Mouse (Mus musculus) CH12.LX (cell line): Measurements from ENCODE around the gene Lpin2. TPM values are rescaled to one million over a fixed set of nuclear protein-coding genes. Genes with fewer than 3 reads are reported as not detected.

ENCODE experiments used
- DNase-seq: peaks from one replicate; pipeline ENCODE4 v3.0.0-alpha.2; 2013; ENCODE audit errors: extremely low read depth
- H3K27ac ChIP-seq: 2 replicates; pipeline ENCODE4 v1.5.1; 2012; ENCODE audit warnings: low read depth, mild to moderate bottlenecking, control low read depth, moderate library complexity; ENCODE audit not compliant: insufficient read depth
- H3K27me3 ChIP-seq: replicated peaks from 2 replicates; pipeline ENCODE3; 2012; ENCODE audit warnings: inconsistent platforms
- H3K36me3 ChIP-seq, 2 experiments: replicated peaks in 1 of 2; 2 replicates each; pipeline versions ENCODE3 to v1.6.1; 2012; ENCODE audit warnings: inconsistent platforms in 1 of 2, low read length in 1 of 2, mild to moderate bottlenecking in 1 of 2, mixed read lengths in 1 of 2, moderate library complexity in 1 of 2; ENCODE audit not compliant: control insufficient read depth in 1 of 2, insufficient read depth in 1 of 2
- H3K4me1 ChIP-seq, 2 experiments: 2 replicates each; pipeline ENCODE4 v1.6.1; 2012; ENCODE audit warnings: inconsistent platforms in 1 of 2, moderate library complexity in 1 of 2; ENCODE audit not compliant: insufficient read depth in 2 of 2, control insufficient read depth in 1 of 2
- H3K4me2 ChIP-seq: 2 replicates; pipeline ENCODE4 v1.6.1; 2012; ENCODE audit warnings: low read depth, mild to moderate bottlenecking, control low read depth; ENCODE audit not compliant: poor library complexity, insufficient read depth, severe bottlenecking
- H3K4me3 ChIP-seq, 3 experiments: fragments of 150-350 bp in 1 of 3; sonication (generic) in 1 of 3; replicated peaks in 1 of 3; 2 replicates each; pipeline versions ENCODE3 to v1.5.1; 2011 to 2012; ENCODE audit warnings: low read depth in 2 of 3, low read length in 2 of 3, mild to moderate bottlenecking in 2 of 3, moderate library complexity in 2 of 3, control low read depth in 1 of 3, improper control_type of control experiment in 1 of 3, inconsistent platforms in 1 of 3, mixed read lengths in 1 of 3; ENCODE audit not compliant: poor library complexity in 1 of 3
- H3K79me2 ChIP-seq: replicated peaks from 2 replicates; pipeline ENCODE4 v1.6.1; 2012; ENCODE audit warnings: mild to moderate bottlenecking, moderate library complexity; ENCODE audit not compliant: control insufficient read depth, poor library complexity, insufficient read depth, severe bottlenecking; ENCODE audit errors: extremely low read depth
- H3K9ac ChIP-seq: 2 replicates; pipeline ENCODE4 v1.6.1; 2012; ENCODE audit warnings: low read depth, mild to moderate bottlenecking, control low read depth, moderate library complexity; ENCODE audit not compliant: insufficient read depth
- H3K9me3 ChIP-seq: replicated peaks from 2 replicates; pipeline ENCODE3; 2012; ENCODE audit warnings: low read length, inconsistent platforms, mixed read lengths
- BHLHE40 ChIP-seq: IDR thresholded peaks from 2 replicates; pipeline ENCODE4 v1.6.1; 2011; ENCODE audit warnings: mild to moderate bottlenecking, low read depth, low read length, improper control_type of control experiment
- CHD1 ChIP-seq: IDR thresholded peaks from 2 replicates; pipeline ENCODE4 v1.6.1; 2012; ENCODE audit warnings: low read depth, low read length, improper control_type of control experiment, inconsistent platforms
- CHD2 ChIP-seq: IDR thresholded peaks from 2 replicates; pipeline ENCODE4 v1.6.1; 2011; ENCODE audit warnings: low read length, improper control_type of control experiment
- CTCF ChIP-seq, 2 experiments: IDR thresholded peaks in 1 of 2; conservative IDR thresholded peaks in 1 of 2; 2 replicates each; pipeline ENCODE4 v1.5.1; 2011 to 2012; ENCODE audit warnings: low read depth in 2 of 2, low read length in 2 of 2, improper control_type of control experiment in 1 of 2, inconsistent platforms in 1 of 2, mild to moderate bottlenecking in 1 of 2, moderate library complexity in 1 of 2
- E2F4 ChIP-seq: IDR thresholded peaks from 2 replicates; pipeline ENCODE4 v1.6.1; 2011; ENCODE audit warnings: low read depth, low read length, improper control_type of control experiment; ENCODE audit not compliant: insufficient replicate concordance
- ELF1 ChIP-seq: IDR thresholded peaks from 2 replicates; pipeline ENCODE4 v1.6.1; 2014; ENCODE audit warnings: low read depth, mild to moderate bottlenecking, inconsistent platforms, low read length, improper control_type of control experiment
- ETS1 ChIP-seq: conservative IDR thresholded peaks from 2 replicates; pipeline ENCODE4 v1.6.1; 2012; ENCODE audit warnings: low read depth, mild to moderate bottlenecking, inconsistent platforms, low read length, improper control_type of control experiment, moderate library complexity
- IRF4 ChIP-seq: IDR thresholded peaks from 2 replicates; pipeline ENCODE4 v1.6.1; 2014; ENCODE audit warnings: low read depth, mild to moderate bottlenecking, inconsistent platforms, low read length, improper control_type of control experiment
- JUND ChIP-seq: conservative IDR thresholded peaks from 2 replicates; pipeline ENCODE4 v1.6.1; 2011; ENCODE audit warnings: low read depth, low read length, improper control_type of control experiment
- KAT2A ChIP-seq: IDR thresholded peaks from 2 replicates; pipeline ENCODE4 v1.6.1; 2012; ENCODE audit warnings: low read length, improper control_type of control experiment, inconsistent platforms; ENCODE audit not compliant: insufficient replicate concordance
- MAFK ChIP-seq: IDR thresholded peaks from 2 replicates; pipeline ENCODE4 v1.6.1; 2011; ENCODE audit warnings: low read length, improper control_type of control experiment; ENCODE audit not compliant: insufficient replicate concordance
- MAX ChIP-seq: IDR thresholded peaks from 2 replicates; pipeline ENCODE4 v1.6.1; 2011; ENCODE audit warnings: low read length, improper control_type of control experiment
- MAZ ChIP-seq: IDR thresholded peaks from 2 replicates; pipeline ENCODE4 v1.6.1; 2012; ENCODE audit warnings: low read depth, mild to moderate bottlenecking, inconsistent platforms, low read length, improper control_type of control experiment, moderate library complexity
- MXI1 ChIP-seq: IDR thresholded peaks from 2 replicates; pipeline ENCODE4 v1.6.1; 2011; ENCODE audit warnings: mild to moderate bottlenecking, low read depth, low read length, improper control_type of control experiment
- MYC ChIP-seq: IDR thresholded peaks from 2 replicates; pipeline ENCODE4 v1.6.1; 2011; ENCODE audit warnings: low read depth, mild to moderate bottlenecking, improper control_type of control experiment, low read length
- NELFE ChIP-seq: IDR thresholded peaks from 2 replicates; pipeline ENCODE4 v1.6.1; 2011; ENCODE audit warnings: low read depth, low read length, improper control_type of control experiment
- NRF1 ChIP-seq: IDR thresholded peaks from 2 replicates; pipeline ENCODE4 v1.6.1; 2014; ENCODE audit warnings: low read depth, mild to moderate bottlenecking, inconsistent platforms, low read length, improper control_type of control experiment, moderate library complexity
- POLR2A ChIP-seq: IDR thresholded peaks from 2 replicates; pipeline ENCODE4 v1.6.1; 2011; ENCODE audit warnings: low read depth, mild to moderate bottlenecking, improper control_type of control experiment, low read length
- POLR2AphosphoS2 ChIP-seq: IDR thresholded peaks from 2 replicates; pipeline ENCODE4 v1.6.1; 2011; ENCODE audit warnings: low read depth, low read length, improper control_type of control experiment
- RAD21 ChIP-seq: IDR thresholded peaks from 2 replicates; pipeline ENCODE4 v1.6.1; 2011; ENCODE audit warnings: low read depth, mild to moderate bottlenecking, low read length, improper control_type of control experiment, moderate library complexity
- RCOR1 ChIP-seq: conservative IDR thresholded peaks from 2 replicates; pipeline ENCODE4 v1.6.1; 2012; ENCODE audit warnings: low read depth, mild to moderate bottlenecking, inconsistent platforms, low read length, improper control_type of control experiment
- SMC3 ChIP-seq: IDR thresholded peaks from 2 replicates; pipeline ENCODE4 v1.6.1; 2011; ENCODE audit warnings: low read depth, low read length, improper control_type of control experiment
- TBP ChIP-seq: conservative IDR thresholded peaks from 2 replicates; pipeline ENCODE4 v1.6.1; 2011; ENCODE audit warnings: low read depth, low read length, improper control_type of control experiment
- UBTF ChIP-seq: IDR thresholded peaks from 2 replicates; pipeline ENCODE4 v1.6.1; 2012; ENCODE audit warnings: low read depth, mild to moderate bottlenecking, inconsistent platforms, low read length, improper control_type of control experiment, moderate library complexity
- USF2 ChIP-seq: conservative IDR thresholded peaks from 2 replicates; pipeline ENCODE4 v1.6.1; 2011; ENCODE audit warnings: low read depth, low read length, improper control_type of control experiment
- ZC3H11A ChIP-seq: IDR thresholded peaks from 2 replicates; pipeline ENCODE4 v1.6.1; 2012; ENCODE audit warnings: low read depth, mild to moderate bottlenecking, inconsistent platforms, low read length, improper control_type of control experiment
- ZNF384 ChIP-seq: IDR thresholded peaks from 2 replicates; pipeline ENCODE4 v1.6.1; 2012; ENCODE audit warnings: low read depth, low read length, improper control_type of control experiment, inconsistent platforms
- dilution Hi-C: fragments of 300-500 bp; cut with MboI; formaldehyde crosslinking; loops from 2 replicates; pipeline ENCODE4 v1.14.3; 2020; ENCODE audit warnings: low sequenced_read_pairs; ENCODE audit not compliant: extremely low pct_unique_long_range_greater_than_20kb, extremely low pct_ligation_motif_present
- in situ Hi-C: fragments of 300-500 bp; cut with MboI; formaldehyde crosslinking; loops from 3 replicates; pipeline ENCODE4 v1.14.3; 2019; ENCODE audit warnings: low sequenced_read_pairs, low pct_ligation_motif_present, low pct_unique_long_range_greater_than_20kb, mixed read lengths
- polyA plus RNA-seq: library from polyadenylated mRNA; unstranded; fragments of >175 nt; gene quantifications from 2 replicates; pipeline ENCODE4 v1.2.1, GENCODE M21; 2012; ENCODE audit warnings: low read depth; ENCODE audit not compliant: insufficient read length
- total RNA-seq, 2 experiments: library from RNA; depleted of rRNA; stranded (reverse); fragments of 300-350 nt in 1 of 2; fragments of >200 nt in 1 of 2; gene quantifications; 2 replicates each; pipeline ENCODE4 v1.2.3; 2012 to 2014

The Lpin2 gene
- total and polyA plus RNA-seq, 3 experiments = 25.4 to 31.4 (median 28.1) TPM

DNA sequence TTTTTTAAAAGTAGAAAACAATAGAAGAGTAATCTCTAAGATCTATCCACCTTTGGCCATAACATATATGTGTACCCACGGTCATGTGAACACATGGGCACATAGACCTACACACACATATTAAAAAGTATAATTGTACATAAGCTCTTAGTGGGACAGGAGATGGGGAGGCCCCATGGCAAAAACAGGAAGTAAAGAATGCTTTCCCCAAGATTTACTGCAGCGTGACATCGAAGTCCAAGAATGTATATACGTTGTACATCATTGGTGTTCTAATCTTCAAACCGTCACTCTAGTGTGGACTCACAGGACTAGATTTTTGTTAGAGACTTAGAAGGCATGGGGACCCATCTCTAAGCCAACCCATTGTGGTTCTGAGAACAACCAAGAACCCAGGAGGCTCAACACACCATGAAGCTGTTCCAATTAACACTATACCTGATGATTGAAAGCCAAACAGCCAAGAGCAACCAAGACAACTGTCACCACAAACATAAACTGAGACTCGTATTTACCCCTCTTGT lies 109.6 kb downstream of the Lpin2 start:
- no peaks in the 10 kb centered on the region for H3K27me3 ChIP-seq
- no peak for DNase-seq
- H3K27ac ChIP-seq = no peak overlapping the region
- H3K9me3 ChIP-seq = no peaks in the 10 kb centered on the region
- no peak overlapping the region for H3K4me2 ChIP-seq
- H3K36me3 ChIP-seq = no peaks in the 10 kb centered on the region
- dilution Hi-C loops (no loop called here), in situ Hi-C loops (no loop called here)
- no peak overlapping the region for H3K4me3 ChIP-seq
- no peak for TF ChIP-seq CTCF (conservative IDR thresholded peaks at IDR 0.05 in 1 of 2, IDR thresholded peaks at IDR 0.05 in 1 of 2; ENCODE audit: low read depth in 2 of 2, low read length in 2 of 2)
- no peak for TF ChIP-seq POLR2A
- TF ChIP-seq SMC3 = no peak
- TF ChIP-seq MAZ = no peak
- TF ChIP-seq IRF4 = no peak
- no peak for TF ChIP-seq ELF1
- TF ChIP-seq JUND = no peak
- no peak for TF ChIP-seq ETS1
- no peak for TF ChIP-seq BHLHE40
- no peak for TF ChIP-seq KAT2A
- no peak for TF ChIP-seq MAFK
- TF ChIP-seq ZC3H11A = no peak
- TF ChIP-seq CHD1 = no peak
- no peak for TF ChIP-seq CHD2
- no peak overlapping the region for H3K9ac ChIP-seq
- H3K4me1 ChIP-seq = peaks cover 0 to 3% of the 10 kb centered on the region in 2 experiments; a peak in 1 of 4 replicates
- H3K79me2 ChIP-seq = no peaks in the 10 kb centered on the region

DNA sequence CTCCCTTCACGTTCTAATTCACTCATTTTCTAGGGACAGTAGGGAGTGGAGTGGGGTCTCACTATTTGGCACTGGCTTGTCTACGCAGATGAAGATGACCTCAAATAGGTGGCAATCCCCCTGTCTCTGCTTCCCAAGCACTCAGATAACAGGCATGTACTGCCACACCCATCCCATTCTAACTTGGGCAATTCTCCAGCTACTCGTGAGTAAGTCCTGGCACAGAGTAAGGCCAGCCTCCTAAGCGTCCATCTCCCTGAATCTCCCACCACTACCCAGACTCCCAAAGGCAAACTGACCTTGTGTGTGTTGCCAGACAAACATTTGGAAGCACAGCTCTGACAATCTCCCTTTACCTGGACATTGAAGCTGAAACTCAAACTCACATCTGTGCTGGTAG lies 110.5 kb downstream of the Lpin2 start:
- DNase-seq = no peak
- Histone ChIP-seq H3K4me3 (no peak overlapping the region), H3K79me2 (no peaks in the 10 kb centered on the region), H3K36me3 (no peaks in the 10 kb centered on the region), H3K27me3 (no peaks in the 10 kb centered on the region), H3K9me3 (no peaks in the 10 kb centered on the region), H3K4me2 (no peak overlapping the region), H3K9ac (no peak overlapping the region), H3K4me1 (peaks cover 0 to 3% of the 10 kb centered on the region in 2 experiments; a peak in 1 of 4 replicates), H3K27ac (no peak overlapping the region)
- in situ Hi-C loops (no loop called here), dilution Hi-C loops (no loop called here)
- TF ChIP-seq SMC3 = no peak
- TF ChIP-seq JUND = no peak
- no peak for TF ChIP-seq NELFE
- no peak for TF ChIP-seq ZNF384
- no peak for TF ChIP-seq MYC
- TF ChIP-seq POLR2AphosphoS2 = no peak
- TF ChIP-seq RCOR1 = no peak
- TF ChIP-seq CTCF (conservative IDR thresholded peaks at IDR 0.05 in 1 of 2, IDR thresholded peaks at IDR 0.05 in 1 of 2; ENCODE audit: low read depth in 2 of 2, low read length in 2 of 2) = no peak
- no peak for TF ChIP-seq KAT2A
- TF ChIP-seq UBTF = no peak
- TF ChIP-seq MXI1 = no peak
- no peak for TF ChIP-seq E2F4
- TF ChIP-seq BHLHE40 = no peak
- no peak for TF ChIP-seq MAX
- no peak for TF ChIP-seq USF2
- TF ChIP-seq RAD21 = no peak
- TF ChIP-seq CHD2 = no peak
- no peak for TF ChIP-seq ZC3H11A
- no peak for TF ChIP-seq TBP
- TF ChIP-seq NRF1 = no peak
